Mouse (Mus musculus) G1E (cell line): ENCODE results near the gene Fa2h.

Experiments used
- CTCF ChIP-seq: IDR thresholded peaks from 2 replicates; pipeline ENCODE4 v1.5.1; 2012; ENCODE audit warnings: low read depth, low read length, inconsistent platforms, mixed read lengths
- POLR2AphosphoS5 ChIP-seq: IDR thresholded peaks from 2 replicates; pipeline ENCODE4 v1.6.1; 2012; ENCODE audit warnings: low read depth, low read length, inconsistent platforms; ENCODE audit not compliant: insufficient replicate concordance

DNA sequence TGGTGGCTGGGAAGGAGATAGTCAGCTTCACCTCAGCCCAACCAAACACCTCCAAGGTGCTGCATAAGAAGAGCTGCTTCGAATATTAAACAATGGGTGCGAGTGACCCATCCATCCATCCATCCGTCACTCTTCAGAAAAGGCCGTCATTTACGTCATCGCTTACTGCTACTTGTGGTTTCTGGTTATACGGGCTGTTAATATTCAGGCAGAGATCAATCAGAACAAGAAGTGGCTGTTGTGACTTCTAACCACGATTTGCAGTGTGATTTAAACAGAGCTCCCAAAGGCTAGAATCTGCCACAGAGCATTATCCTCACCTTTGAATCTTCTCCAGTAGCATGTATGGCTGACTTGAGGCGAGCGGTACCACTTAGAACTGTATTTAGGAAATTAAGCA is 23.6 kb upstream of the Fa2h start:
- TF ChIP-seq CTCF, result no peak
- no peak for TF ChIP-seq POLR2AphosphoS5
